Mouse (Mus musculus) kidney, adult 11 months (tissue): ENCODE data around the gene Vcam1.

Experiments
- DNase-seq: peaks from one replicate; pipeline ENCODE4 v3.0.0; 2022

The Vcam1 gene

GRCm38 (mm10) chr3:116080166-116080788 is 49.2 kb downstream of the Vcam1 start:
- no peak for DNase-seq

GRCm38 (mm10) chr3:116078490-116078889 is 51.0 kb downstream of the Vcam1 start:
- DNase-seq: no peak

- DNase-seq: no peak
Measured at GRCm38 (mm10) chr3:116076739-116077138, 52.7 kb downstream of the Vcam1 start.

- no peak for DNase-seq
Measured at GRCm38 (mm10) chr3:116072584-116072983, 56.9 kb downstream of the Vcam1 start.

- DNase-seq: no peak
Measured at GRCm38 (mm10) chr3:116062141-116062540, 67.3 kb downstream of the Vcam1 start.

GRCm38 (mm10) chr3:116060320-116060719 is 69.2 kb downstream of the Vcam1 start:
- DNase-seq: no peak
